Mouse (Mus musculus): ENCODE results near the gene Casp9.

Gene Casp9

GRCm38 (mm10) chr4:141865006-141865405 is 71.6 kb downstream of the Casp9 start:
- no peak for DNase-seq (ENCODE audit: low spot score)
